Mouse (Mus musculus) ES-E14 (cell line): ENCODE measurements around the gene Ostm1.

Experiments
- HCFC1 ChIP-seq: IDR thresholded peaks from 2 replicates; pipeline ENCODE4 v1.6.1; 2012; ENCODE audit warnings: low read length, inconsistent platforms, borderline replicate concordance; ENCODE audit not compliant: insufficient read depth
- MAFK ChIP-seq: IDR thresholded peaks from 2 replicates; pipeline ENCODE4 v1.6.1; 2014; ENCODE audit warnings: mild to moderate bottlenecking, low read depth, low read length, inconsistent platforms; ENCODE audit not compliant: insufficient read depth
- ZC3H11A ChIP-seq: IDR thresholded peaks from 2 replicates; pipeline ENCODE4 v1.6.1; 2012; ENCODE audit warnings: low read depth, mild to moderate bottlenecking, inconsistent platforms, low read length, borderline replicate concordance
- ZNF384 ChIP-seq: IDR thresholded peaks from 2 replicates; pipeline ENCODE4 v1.6.1; 2012; ENCODE audit warnings: low read depth, low read length, inconsistent platforms

DNA sequence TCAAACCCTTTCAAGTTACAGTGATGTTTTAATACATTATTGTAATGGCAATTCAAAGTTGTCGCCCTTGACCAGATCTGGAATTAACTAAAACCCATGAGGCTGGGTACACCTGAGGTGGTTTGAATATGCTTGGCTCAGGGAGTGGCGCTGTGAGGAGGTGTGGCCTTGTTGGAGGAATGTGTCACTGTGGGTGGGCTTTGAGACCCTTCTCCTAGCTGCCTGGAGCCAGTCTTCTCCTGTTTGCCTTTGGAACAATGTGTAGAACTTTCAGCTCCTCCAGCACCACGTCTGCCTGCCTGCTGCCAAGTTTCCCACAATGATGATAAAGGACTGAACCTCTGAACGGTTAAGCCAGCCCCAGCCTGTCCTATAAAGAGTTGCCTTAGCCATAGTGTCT is 62.7 kb downstream of the Ostm1 start:
- no peak for TF ChIP-seq ZNF384
- no peak for TF ChIP-seq ZC3H11A
- no peak for TF ChIP-seq MAFK
- TF ChIP-seq HCFC1, result no peak
